Mouse (Mus musculus): ENCODE measurements around the gene Tmem265. TPM values are rescaled to one million over a fixed set of nuclear protein-coding genes. Genes with fewer than 3 reads are reported as not detected.

Tmem265 gene
- polyA plus RNA-seq, 1 experiment from 2014 or later = 1.9 TPM

- no peak for ATAC-seq (ENCODE audit: insufficient number of reproducible peaks, insufficient read depth, low FRiP score, low read depth)
- peak overlapping the region; percentile 89 for H3K9ac ChIP-seq (ENCODE audit: low read length)
- peaks cover 58% of the 10 kb centered on the region for H3K36me3 ChIP-seq (ENCODE audit: control insufficient read depth, insufficient read depth, low read length)
Observed at GRCm38 (mm10) chr7:127588901-127589300, 27.7 kb downstream of the Tmem265 start.

DNA sequence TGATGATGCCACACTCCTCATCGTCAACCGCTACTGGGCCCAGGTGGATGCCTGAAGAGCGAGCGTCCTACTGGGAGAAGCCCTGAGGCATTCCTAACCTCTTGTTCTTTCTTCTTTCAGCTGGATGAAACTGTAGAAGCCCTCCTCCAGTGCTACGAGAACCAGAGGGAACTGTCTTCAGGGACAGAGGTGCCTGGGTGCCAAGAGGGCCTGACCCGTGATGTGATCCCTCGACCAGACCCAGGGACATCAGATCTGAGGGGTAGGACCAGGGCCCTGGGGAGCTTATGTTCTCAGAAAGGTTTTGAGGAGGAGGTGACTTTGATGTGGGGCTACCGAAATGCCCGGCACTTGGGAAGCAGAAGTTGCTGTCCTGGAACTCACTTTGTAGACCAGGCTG, 28.4 kb downstream of the Tmem265 start:
- ATAC-seq (ENCODE audit: insufficient number of reproducible peaks, insufficient read depth, low FRiP score, low read depth) = no peak
- no peaks in the 10 kb centered on the region for H3K27me3 ChIP-seq (ENCODE audit: control insufficient read depth, insufficient read depth, low read length)
- peaks cover 58% of the 10 kb centered on the region for H3K36me3 ChIP-seq (ENCODE audit: control insufficient read depth, insufficient read depth, low read length)
- H3K4me1 ChIP-seq (ENCODE audit: control insufficient read depth in 2 of 2, insufficient read depth in 2 of 2, low read length in 2 of 2) = peaks cover 8 to 20% of the 10 kb centered on the region in 2 experiments
- H3K4me2 ChIP-seq (ENCODE audit: low read length) = peak overlapping the region; percentile 90
- no peaks in the 10 kb centered on the region for H3K9me3 ChIP-seq (ENCODE audit: control insufficient read depth, low read length)
- peak overlapping the region in 1 of 2 experiments; percentile 80; a peak in 2 of 4 replicates for H3K4me3 ChIP-seq (ENCODE audit: control insufficient read depth in 1 of 2, insufficient read depth in 1 of 2, low read depth in 1 of 2, low read length in 2 of 2)
- peak overlapping the region; percentile 89; the same call in 1 of the 2 replicates for H3K9ac ChIP-seq (ENCODE audit: low read length)
- H3K27ac ChIP-seq (replicated peaks in 1 of 2; ENCODE audit: control insufficient read depth in 1 of 2, insufficient read depth in 1 of 2, low read depth in 2 of 2, low read length in 2 of 2) = no peak overlapping the region
- 89% methylated on average over 9 of the region's 9 CpGs for WGBS

More at GRCm38 (mm10) chr7:127588901-127589300, 27.7 kb downstream of the Tmem265 start:
- WGBS = 5% methylated on average over 29 of the region's 29 CpGs
- Histone ChIP-seq H3K9me3 (ENCODE audit: control insufficient read depth, low read length) (no peaks in the 10 kb centered on the region), H3K4me3 (ENCODE audit: control insufficient read depth in 1 of 2, insufficient read depth in 1 of 2, low read depth in 1 of 2, low read length in 2 of 2) (peak overlapping the region; percentile 80 to 86), H3K4me1 (ENCODE audit: control insufficient read depth in 2 of 2, insufficient read depth in 2 of 2, low read length in 2 of 2) (peaks cover 8 to 20% of the 10 kb centered on the region in 2 experiments), H3K4me2 (ENCODE audit: low read length) (peak overlapping the region; percentile 90), H3K27ac (replicated peaks in 1 of 2; ENCODE audit: control insufficient read depth in 1 of 2, insufficient read depth in 1 of 2, low read depth in 2 of 2, low read length in 2 of 2) (peak overlapping the region; percentile 23 to 35; a peak in 2 of 4 replicates), H3K27me3 (ENCODE audit: control insufficient read depth, insufficient read depth, low read length) (no peaks in the 10 kb centered on the region)

DNA sequence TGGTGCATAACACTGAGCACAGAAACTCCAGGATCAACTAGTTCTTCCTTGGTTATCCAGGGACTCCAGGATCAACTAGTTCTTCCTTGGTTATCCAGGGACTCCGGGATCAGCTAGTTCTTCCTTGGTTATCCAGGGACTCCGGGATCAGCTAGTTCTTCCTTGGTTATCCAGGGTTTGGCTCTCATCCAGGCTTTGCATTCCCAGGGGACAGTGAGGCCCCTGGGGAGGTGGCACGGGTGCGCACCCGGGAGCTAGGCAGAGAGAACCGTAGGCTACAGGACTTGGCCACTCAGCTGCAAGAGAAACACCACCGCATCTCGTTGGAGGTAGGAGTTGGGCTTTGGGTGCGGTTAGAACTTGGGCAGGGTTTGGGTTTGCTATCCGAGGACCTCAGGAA, 29.9 kb downstream of the Tmem265 start:
- ATAC-seq (ENCODE audit: insufficient number of reproducible peaks, insufficient read depth, low FRiP score, low read depth) = no peak
- Histone ChIP-seq H3K4me2 (ENCODE audit: low read length) (no peak overlapping the region), H3K4me1 (ENCODE audit: control insufficient read depth in 2 of 2, insufficient read depth in 2 of 2, low read length in 2 of 2) (peaks cover 8 to 20% of the 10 kb centered on the region in 2 experiments), H3K27me3 (ENCODE audit: control insufficient read depth, insufficient read depth, low read length) (no peaks in the 10 kb centered on the region), H3K9ac (ENCODE audit: low read length) (no peak overlapping the region), H3K9me3 (ENCODE audit: control insufficient read depth, low read length) (peaks cover 6% of the 10 kb centered on the region; the same call in 1 of the 2 replicates), H3K36me3 (ENCODE audit: control insufficient read depth, insufficient read depth, low read length) (peaks cover 69% of the 10 kb centered on the region), H3K4me3 (ENCODE audit: control insufficient read depth in 1 of 2, insufficient read depth in 1 of 2, low read depth in 1 of 2, low read length in 2 of 2) (no peak overlapping the region), H3K27ac (replicated peaks in 1 of 2; ENCODE audit: control insufficient read depth in 1 of 2, insufficient read depth in 1 of 2, low read depth in 2 of 2, low read length in 2 of 2) (no peak overlapping the region)
- 71% methylated on average over 10 of the region's 10 CpGs for WGBS

- no peak for ATAC-seq (ENCODE audit: insufficient number of reproducible peaks, insufficient read depth, low FRiP score, low read depth)
- peaks cover 5 to 14% of the 10 kb centered on the region in 2 experiments for H3K4me1 ChIP-seq (ENCODE audit: control insufficient read depth in 2 of 2, insufficient read depth in 2 of 2, low read length in 2 of 2)
- no peak overlapping the region for H3K27ac ChIP-seq (replicated peaks in 1 of 2; ENCODE audit: control insufficient read depth in 1 of 2, insufficient read depth in 1 of 2, low read depth in 2 of 2, low read length in 2 of 2)
Observed at GRCm38 (mm10) chr7:127592575-127592974, 31.4 kb downstream of the Tmem265 start.

DNA sequence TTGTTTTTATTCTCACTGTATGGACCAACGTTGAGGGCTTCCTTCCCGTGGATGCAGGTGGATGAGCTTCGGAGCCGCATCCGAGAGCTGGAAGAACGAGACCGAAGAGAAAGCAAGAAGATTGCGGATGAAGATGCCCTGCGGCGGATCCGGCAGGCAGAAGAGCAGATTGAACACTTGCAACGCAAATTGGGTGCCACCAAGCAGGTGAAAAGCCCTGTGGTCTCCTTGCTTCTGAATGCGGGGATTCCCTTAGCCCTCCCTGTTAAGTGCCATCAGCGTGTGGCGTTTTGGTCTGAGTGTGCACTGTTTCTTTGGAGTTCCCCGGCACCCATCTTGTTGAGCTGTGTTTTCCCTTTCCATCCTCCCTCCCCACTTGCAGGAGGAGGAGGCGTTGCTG, 35.6 kb downstream of the Tmem265 start:
- H3K36me3 ChIP-seq (ENCODE audit: control insufficient read depth, insufficient read depth, low read length) = peaks cover 100% of the 10 kb centered on the region
- no peak overlapping the region for H3K4me2 ChIP-seq (ENCODE audit: low read length)
- no peak overlapping the region for H3K27ac ChIP-seq (replicated peaks in 1 of 2; ENCODE audit: control insufficient read depth in 1 of 2, insufficient read depth in 1 of 2, low read depth in 2 of 2, low read length in 2 of 2)
- no peaks in the 10 kb centered on the region for H3K27me3 ChIP-seq (ENCODE audit: control insufficient read depth, insufficient read depth, low read length)
- no peak overlapping the region for H3K4me3 ChIP-seq (ENCODE audit: control insufficient read depth in 1 of 2, insufficient read depth in 1 of 2, low read depth in 1 of 2, low read length in 2 of 2)
- H3K9ac ChIP-seq (ENCODE audit: low read length) = no peak overlapping the region
- no peaks in the 10 kb centered on the region for H3K4me1 ChIP-seq (ENCODE audit: control insufficient read depth in 2 of 2, insufficient read depth in 2 of 2, low read length in 2 of 2)
- no peak for ATAC-seq (ENCODE audit: insufficient number of reproducible peaks, insufficient read depth, low FRiP score, low read depth)
- H3K9me3 ChIP-seq (ENCODE audit: control insufficient read depth, low read length) = peaks cover 6% of the 10 kb centered on the region; the same call in 1 of the 2 replicates
- WGBS = 93% methylated on average over 17 of the region's 17 CpGs

More at GRCm38 (mm10) chr7:127592575-127592974, 31.4 kb downstream of the Tmem265 start:
- H3K36me3 ChIP-seq (ENCODE audit: control insufficient read depth, insufficient read depth, low read length) = peaks cover 83% of the 10 kb centered on the region
- H3K9me3 ChIP-seq (ENCODE audit: control insufficient read depth, low read length) = peaks cover 6% of the 10 kb centered on the region; the same call in 1 of the 2 replicates
- H3K9ac ChIP-seq (ENCODE audit: low read length) = no peak overlapping the region
- H3K27me3 ChIP-seq (ENCODE audit: control insufficient read depth, insufficient read depth, low read length) = no peaks in the 10 kb centered on the region
- H3K4me3 ChIP-seq (ENCODE audit: control insufficient read depth in 1 of 2, insufficient read depth in 1 of 2, low read depth in 1 of 2, low read length in 2 of 2) = no peak overlapping the region
- WGBS = 89% methylated on average over 14 of the region's 14 CpGs
- no peak overlapping the region for H3K4me2 ChIP-seq (ENCODE audit: low read length)

- peaks cover 97% of the 10 kb centered on the region for H3K36me3 ChIP-seq (ENCODE audit: control insufficient read depth, insufficient read depth, low read length)
- 95% methylated on average over 7 of the region's 7 CpGs for WGBS
- ATAC-seq (ENCODE audit: insufficient number of reproducible peaks, insufficient read depth, low FRiP score, low read depth) = no peak
Observed at GRCm38 (mm10) chr7:127600612-127601011, 39.4 kb downstream of the Tmem265 start.

DNA sequence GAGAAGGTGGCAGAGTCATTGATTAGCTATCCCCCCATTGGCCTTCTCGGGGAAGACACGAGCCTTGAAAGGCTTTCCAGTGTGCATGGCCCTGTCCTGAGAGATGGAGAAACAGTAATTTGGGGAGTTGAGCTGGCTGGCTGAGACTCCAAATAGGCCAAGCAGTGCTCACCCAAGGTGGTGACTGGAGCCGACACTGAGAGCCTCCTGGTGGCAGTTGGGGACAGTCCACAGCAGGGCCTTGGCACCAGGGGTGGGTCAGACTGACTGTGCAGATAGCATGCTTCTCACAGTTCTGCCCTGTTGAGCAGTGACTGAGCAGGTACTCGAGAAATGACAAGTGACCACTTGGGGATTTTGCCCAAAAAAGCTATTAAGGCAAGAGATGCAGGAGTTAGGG, 40.5 kb downstream of the Tmem265 start:
- WGBS = 81% methylated on average over 4 of the region's 4 CpGs

More at GRCm38 (mm10) chr7:127600612-127601011, 39.4 kb downstream of the Tmem265 start:
- no peak overlapping the region for H3K27ac ChIP-seq (replicated peaks in 1 of 2; ENCODE audit: control insufficient read depth in 1 of 2, insufficient read depth in 1 of 2, low read depth in 2 of 2, low read length in 2 of 2)
- no peaks in the 10 kb centered on the region for H3K9me3 ChIP-seq (ENCODE audit: control insufficient read depth, low read length)
- H3K27me3 ChIP-seq (ENCODE audit: control insufficient read depth, insufficient read depth, low read length) = no peaks in the 10 kb centered on the region
- H3K4me3 ChIP-seq (ENCODE audit: control insufficient read depth in 1 of 2, insufficient read depth in 1 of 2, low read depth in 1 of 2, low read length in 2 of 2) = no peak overlapping the region
- H3K4me1 ChIP-seq (ENCODE audit: control insufficient read depth in 2 of 2, insufficient read depth in 2 of 2, low read length in 2 of 2) = no peaks in the 10 kb centered on the region
- no peak overlapping the region for H3K9ac ChIP-seq (ENCODE audit: low read length)
- no peak overlapping the region for H3K4me2 ChIP-seq (ENCODE audit: low read length)

GRCm38 (mm10) chr7:127602903-127603302, 41.7 kb downstream of the Tmem265 start:
- H3K36me3 ChIP-seq (ENCODE audit: control insufficient read depth, insufficient read depth, low read length) = peaks cover 93% of the 10 kb centered on the region
- 85% methylated on average over 2 of the region's 2 CpGs for WGBS
- no peak overlapping the region for H3K4me2 ChIP-seq (ENCODE audit: low read length)
- no peaks in the 10 kb centered on the region for H3K27me3 ChIP-seq (ENCODE audit: control insufficient read depth, insufficient read depth, low read length)
- no peak overlapping the region for H3K27ac ChIP-seq (replicated peaks in 1 of 2; ENCODE audit: control insufficient read depth in 1 of 2, insufficient read depth in 1 of 2, low read depth in 2 of 2, low read length in 2 of 2)
- no peaks in the 10 kb centered on the region for H3K9me3 ChIP-seq (ENCODE audit: control insufficient read depth, low read length)
- ATAC-seq (ENCODE audit: insufficient number of reproducible peaks, insufficient read depth, low FRiP score, low read depth) = no peak
- H3K9ac ChIP-seq (ENCODE audit: low read length) = no peak overlapping the region
- H3K4me3 ChIP-seq (ENCODE audit: control insufficient read depth in 1 of 2, insufficient read depth in 1 of 2, low read depth in 1 of 2, low read length in 2 of 2) = no peak overlapping the region
- H3K4me1 ChIP-seq (ENCODE audit: control insufficient read depth in 2 of 2, insufficient read depth in 2 of 2, low read length in 2 of 2) = no peaks in the 10 kb centered on the region

More for the DNA sequence above, 40.5 kb downstream of the Tmem265 start:
- H3K9me3 ChIP-seq (ENCODE audit: control insufficient read depth, low read length) = no peaks in the 10 kb centered on the region
- H3K36me3 ChIP-seq (ENCODE audit: control insufficient read depth, insufficient read depth, low read length) = peaks cover 93% of the 10 kb centered on the region
- no peaks in the 10 kb centered on the region for H3K27me3 ChIP-seq (ENCODE audit: control insufficient read depth, insufficient read depth, low read length)
- H3K27ac ChIP-seq (replicated peaks in 1 of 2; ENCODE audit: control insufficient read depth in 1 of 2, insufficient read depth in 1 of 2, low read depth in 2 of 2, low read length in 2 of 2) = no peak overlapping the region
- H3K4me2 ChIP-seq (ENCODE audit: low read length) = no peak overlapping the region
- H3K4me3 ChIP-seq (ENCODE audit: control insufficient read depth in 1 of 2, insufficient read depth in 1 of 2, low read depth in 1 of 2, low read length in 2 of 2) = no peak overlapping the region
- H3K9ac ChIP-seq (ENCODE audit: low read length) = no peak overlapping the region
- no peak for ATAC-seq (ENCODE audit: insufficient number of reproducible peaks, insufficient read depth, low FRiP score, low read depth)
- H3K4me1 ChIP-seq (ENCODE audit: control insufficient read depth in 2 of 2, insufficient read depth in 2 of 2, low read length in 2 of 2) = no peaks in the 10 kb centered on the region

Data from heart, embryonic 14.5 days (tissue).